Mouse (Mus musculus): ENCODE measurements around the gene Avpr1a.

- TF ChIP-seq POLR2A (IDR thresholded peaks at IDR 0.05; ENCODE audit: borderline replicate concordance, control insufficient read depth, low read depth, low read length) (no peak), CTCF (IDR thresholded peaks at IDR 0.05; ENCODE audit: control insufficient read depth, insufficient read depth, low read length) (no peak)
Observed at GRCm38 (mm10) chr10:122498551-122498950, 50.3 kb downstream of the Avpr1a start.

Measured in bone marrow, adult 2 months (tissue).